Mouse (Mus musculus): ENCODE measurements around the gene Palm2.

Palm2 gene

DNA sequence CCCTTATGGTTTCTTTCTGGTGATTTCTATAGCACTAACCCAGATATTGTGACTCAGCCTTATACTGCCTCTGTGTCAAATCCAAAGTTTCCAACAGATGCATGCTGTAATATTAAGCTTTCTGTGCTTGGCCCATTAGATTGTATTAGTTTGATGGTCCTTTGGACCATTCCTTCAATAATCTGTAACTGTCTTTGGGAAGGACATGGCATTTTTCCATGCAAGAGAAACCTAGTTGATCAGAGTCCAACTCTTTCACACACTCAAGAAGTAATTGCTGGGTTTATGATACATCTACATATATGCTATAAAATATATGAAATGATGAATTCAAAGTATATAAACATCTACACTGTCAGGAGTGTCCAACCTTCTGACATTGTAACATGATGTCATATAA is 281.8 kb downstream of the Palm2 start:
- DNase-seq (ENCODE audit: low spot score), result no peak

DNA sequence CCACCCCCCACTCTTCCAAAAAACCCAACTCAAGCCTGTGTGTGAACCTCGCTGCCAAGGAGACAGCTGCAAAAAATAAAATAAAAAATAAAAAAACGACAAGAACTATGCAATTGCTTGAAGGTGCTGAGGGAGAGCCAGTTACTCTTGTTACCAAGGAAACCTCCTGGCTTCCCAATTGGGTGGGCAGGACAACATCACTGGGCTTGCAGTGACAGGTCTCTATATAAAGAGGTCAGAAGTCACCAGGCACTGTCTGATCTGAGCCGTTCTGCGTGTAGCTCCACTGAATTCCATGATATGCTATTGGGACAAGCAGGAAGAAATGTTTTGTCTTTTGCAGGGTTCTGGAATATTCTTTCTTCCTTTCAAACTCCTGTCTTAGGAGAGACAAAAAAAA is 282.7 kb downstream of the Palm2 start:
- no peak for DNase-seq (ENCODE audit: low spot score)

DNA sequence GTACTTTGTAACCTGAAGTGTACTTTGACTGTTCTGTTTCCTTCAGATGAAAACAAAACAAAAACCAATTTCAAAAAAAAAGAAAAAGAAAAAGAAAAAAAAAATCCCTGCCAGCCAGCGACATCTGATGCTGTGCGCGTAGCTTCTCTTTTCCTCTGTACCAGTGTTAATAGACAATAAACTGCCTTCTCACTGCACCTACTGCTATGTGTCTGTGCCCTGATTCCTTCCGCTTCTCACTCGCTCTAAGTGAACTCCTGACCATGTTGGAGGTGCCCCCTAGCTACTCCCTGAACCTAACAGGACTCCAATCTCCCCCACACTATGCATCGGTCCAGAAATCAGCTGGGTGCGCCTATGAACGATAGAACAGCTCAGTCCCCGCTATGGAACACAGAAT is 283.3 kb downstream of the Palm2 start, which contains the start of gene Akap2:
Akap2 (plus strand) TSS at position 304 of the 400 bp plus-strand sequence.
- no peak for DNase-seq (ENCODE audit: low spot score)

DNA sequence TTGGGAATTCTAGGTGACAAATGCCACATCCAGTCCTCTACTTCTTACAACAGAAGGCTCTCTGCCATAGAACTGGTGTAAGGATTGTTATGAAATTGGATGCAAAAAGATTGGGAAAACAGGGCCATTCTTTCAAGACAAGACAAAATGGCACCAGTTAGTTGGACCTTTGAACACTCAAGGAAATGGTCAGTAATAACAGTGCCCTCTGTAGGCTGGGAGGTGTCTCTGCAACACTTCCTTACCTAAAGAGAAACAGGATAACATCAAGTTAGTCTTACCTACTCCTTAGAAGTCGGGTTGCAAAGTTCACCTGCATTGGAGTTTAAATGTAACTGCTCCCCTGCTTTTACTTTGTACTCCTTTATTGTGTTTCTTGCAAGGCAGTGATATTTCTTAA is 285.3 kb downstream of the Palm2 start:
- no peak for DNase-seq (ENCODE audit: low spot score)

DNA sequence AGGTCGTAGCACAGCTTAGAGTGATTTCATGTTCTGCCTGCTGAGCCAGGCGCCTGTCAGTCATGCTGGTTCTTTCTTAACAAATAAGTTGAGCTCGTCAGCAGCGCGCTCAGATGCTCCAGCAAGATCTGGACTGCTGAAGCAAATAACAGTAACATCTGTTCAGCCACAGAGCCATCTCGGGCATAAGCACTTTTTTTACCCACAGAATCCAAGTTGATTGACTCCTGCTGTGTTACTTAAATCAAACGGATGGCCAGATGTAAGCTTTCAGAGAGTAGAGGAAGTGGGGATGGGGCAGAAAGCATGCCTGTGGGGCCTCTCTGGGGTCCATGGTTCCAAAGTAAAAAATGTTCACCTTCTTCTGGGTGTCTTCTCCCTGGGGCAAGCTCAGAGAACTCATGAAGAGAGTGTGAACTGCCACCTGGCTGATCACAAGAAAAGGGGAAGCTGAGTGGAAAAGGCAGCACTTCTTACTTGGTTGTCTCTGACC is 286.9 kb downstream of the Palm2 start:
- no peak for DNase-seq (ENCODE audit: low spot score)

DNA sequence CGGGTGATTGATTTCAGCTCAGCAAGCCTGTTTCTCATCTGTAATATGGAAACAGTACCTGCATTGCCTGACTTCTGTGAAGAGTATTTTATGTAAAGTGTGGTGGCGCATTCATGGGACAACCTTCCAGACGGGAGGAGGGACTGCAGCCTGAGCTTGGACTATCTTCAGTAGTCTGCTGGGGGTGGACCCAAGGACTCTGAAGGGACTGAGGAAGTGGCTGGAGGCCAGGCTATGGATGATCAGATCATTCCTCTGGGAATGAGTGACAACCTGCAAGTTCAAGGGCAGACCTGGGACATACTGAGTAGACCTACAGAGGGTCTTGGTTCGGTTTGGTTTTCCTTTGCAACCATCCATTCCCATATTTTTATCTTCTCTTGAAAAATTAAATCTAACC is 288.2 kb downstream of the Palm2 start:
- no peak for DNase-seq (ENCODE audit: low spot score)

DNA sequence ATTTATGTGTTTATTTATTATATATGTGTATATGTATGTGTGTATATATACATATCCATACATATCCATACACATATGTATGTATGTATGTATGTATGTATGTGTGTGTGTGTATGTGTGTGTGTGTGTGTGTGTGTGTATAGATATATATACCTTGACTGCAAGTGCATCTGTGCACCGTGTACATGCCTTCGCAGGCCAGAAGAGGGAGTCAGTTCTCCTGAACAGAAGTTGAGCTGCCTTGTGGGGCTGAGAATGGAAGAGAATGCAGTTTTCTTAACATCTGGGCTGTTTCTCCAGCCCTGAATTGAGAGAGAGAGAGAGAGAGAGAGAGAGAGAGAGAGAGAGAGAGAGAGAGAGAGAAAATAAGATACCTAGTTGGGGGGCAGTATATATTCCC is 289.6 kb downstream of the Palm2 start:
- no peak for DNase-seq (ENCODE audit: low spot score)

DNA sequence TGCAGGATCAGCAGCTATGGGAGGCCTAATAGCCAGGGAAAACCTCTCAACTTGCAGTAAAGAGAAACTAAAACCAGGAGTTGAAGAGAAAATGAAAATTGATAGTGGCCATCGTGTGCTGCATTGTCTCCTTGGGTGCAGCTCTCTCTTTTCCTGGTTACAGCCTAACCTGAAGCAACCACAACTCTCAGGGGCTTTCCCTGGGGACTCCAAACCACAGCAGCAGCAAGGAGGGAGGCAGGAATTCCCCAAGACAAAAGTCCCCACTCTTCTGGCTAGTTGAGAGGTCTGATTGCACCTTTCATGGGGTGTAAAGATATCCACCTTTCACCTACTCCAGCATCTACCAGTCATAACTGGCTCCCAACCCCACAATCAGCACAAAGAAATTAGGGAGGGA is 291.5 kb downstream of the Palm2 start:
- no peak for DNase-seq (ENCODE audit: low spot score)

DNA sequence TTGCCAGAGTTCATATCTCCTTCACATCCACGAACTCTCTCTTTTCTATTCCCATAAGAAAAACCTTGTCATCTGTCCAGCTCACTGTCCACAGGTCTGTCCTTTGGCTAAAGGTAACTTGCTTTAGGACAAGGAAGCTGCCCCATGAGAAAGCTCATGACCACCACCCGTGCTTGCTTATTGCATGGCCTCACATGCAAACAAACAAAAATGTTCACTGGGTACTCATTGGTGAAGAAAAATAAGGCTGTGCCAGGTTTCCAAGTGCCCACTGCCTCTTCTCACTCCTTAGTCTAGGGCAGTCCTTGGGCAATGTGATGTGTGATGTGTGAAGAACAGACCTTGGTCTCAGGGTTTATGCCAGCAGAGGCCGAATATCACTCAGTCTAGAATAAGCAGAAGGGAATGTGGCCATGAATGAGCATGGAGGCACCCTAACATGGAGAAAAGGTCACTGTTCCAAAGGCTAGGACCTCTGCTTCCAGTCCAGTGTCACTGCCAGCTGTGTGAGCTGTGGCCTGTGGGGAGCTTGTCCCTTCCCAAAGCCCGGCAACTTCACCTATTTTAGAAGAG is 294.6 kb downstream of the Palm2 start:
- DNase-seq (ENCODE audit: low spot score), result no peak

DNA sequence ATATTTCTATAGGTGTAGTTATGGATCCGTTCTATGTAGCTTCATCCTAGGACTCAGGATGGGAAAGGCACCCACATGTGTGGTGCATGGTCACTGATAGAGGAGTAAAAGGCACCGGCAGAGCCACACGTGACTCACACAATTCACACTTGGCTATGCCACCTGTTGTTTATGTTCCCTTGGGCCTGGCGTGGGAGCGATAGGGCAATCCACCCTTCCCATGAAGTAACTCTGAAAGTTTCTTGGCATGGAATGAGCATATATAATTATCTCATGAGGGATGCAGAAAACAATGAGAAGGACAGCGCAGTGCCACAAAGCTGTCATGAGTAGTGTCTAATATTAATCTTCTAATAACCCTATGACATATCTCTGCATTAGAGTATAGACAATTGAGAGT is 296.0 kb downstream of the Palm2 start:
- no peak for DNase-seq (ENCODE audit: low spot score)

DNA sequence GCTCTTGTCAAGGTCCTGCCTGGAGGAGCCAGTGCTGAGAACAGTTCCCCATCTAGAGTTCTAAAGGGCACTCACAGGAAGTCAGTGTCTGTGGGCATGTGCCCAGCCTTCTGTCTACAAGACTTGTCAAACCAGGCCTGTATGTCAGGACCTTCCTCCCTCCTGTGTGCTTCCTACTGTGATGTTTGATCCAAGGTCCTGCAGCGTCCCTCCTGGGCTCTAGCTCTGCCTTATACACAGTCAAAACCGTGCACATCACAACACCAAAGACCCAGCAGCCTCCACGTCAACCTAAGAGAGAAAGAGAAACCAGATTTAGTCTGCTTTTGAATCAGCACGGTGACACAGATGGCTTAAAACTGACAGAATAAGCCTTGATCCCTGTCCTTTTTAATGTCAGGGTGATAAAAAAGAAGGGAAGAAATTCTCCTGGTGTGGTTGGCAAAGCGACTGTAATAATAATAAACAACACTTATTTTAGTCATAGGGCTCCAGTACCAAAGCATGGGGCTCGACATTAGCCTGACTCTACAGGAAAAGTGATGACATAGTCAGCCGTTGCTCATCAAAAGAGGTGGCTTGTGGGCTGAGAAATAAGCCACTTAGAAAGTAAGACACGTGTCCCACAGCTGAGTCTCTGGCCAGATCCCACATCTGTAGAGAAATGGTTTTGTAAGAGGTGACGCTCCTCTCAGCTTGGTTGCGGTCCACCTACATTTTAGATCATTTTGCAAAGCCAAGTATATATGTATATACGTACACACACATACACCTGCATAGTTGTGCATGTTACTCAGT is 297.0 kb downstream of the Palm2 start:
- no peak for DNase-seq (ENCODE audit: low spot score)

DNA sequence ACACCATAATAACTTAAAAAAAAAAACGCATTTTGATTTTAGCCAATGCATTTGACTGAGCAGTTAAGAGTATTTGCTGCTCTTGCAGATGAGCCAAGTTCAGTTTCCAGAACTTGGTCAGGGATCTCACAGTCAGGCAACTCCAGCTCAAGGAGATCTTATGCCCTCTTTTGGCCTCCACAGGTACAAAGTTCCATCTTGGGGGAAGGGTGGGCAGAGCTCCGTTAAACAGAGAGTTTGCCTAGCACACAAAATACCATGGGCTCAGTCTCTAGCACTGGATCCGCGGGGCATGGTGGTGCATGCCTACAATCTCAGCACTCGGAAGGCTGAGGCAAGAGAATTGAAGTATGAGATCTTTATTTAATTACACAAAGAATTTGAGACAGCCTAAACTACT is 298.3 kb downstream of the Palm2 start:
- no peak for DNase-seq (ENCODE audit: low spot score)

DNA sequence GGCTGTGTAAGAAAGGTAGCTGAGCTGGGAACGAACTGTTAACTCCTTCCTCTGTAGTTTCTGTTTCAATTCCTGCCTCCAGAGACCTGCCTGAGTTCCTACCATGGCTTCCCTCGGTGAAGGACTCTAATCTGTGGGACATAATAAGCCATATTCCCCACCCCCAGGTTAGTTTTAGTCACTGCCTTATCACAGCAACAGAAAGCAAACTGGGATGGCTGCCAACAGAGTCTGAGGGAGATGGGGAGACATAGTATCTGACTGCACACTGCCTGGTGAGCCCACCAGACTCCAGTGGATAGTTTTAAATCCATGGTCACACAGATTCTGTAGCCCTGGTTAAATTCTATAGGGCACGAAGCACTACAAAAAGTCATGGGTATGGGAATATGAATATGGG is 299.4 kb downstream of the Palm2 start:
- no peak for DNase-seq (ENCODE audit: low spot score)

DNA sequence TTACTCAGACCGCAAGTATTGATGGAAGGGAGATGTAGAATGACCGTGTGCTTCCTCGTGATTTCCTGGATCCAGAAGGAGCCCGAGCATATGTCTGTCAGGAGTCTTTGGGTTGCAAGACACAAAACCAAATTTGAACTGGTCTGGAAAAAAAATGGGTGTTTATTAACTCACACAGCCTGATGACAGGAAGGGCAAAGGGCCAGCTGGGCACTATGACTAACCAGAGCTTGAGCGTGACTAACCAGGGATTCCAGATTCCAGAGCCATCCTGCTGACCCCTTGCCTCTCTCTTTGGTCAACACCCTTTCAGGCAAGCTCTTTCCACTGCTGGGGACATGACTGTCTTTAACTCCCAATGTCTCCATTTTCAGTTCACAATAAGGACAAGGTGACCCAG is 301.4 kb downstream of the Palm2 start:
- no peak for DNase-seq (ENCODE audit: low spot score)

DNA sequence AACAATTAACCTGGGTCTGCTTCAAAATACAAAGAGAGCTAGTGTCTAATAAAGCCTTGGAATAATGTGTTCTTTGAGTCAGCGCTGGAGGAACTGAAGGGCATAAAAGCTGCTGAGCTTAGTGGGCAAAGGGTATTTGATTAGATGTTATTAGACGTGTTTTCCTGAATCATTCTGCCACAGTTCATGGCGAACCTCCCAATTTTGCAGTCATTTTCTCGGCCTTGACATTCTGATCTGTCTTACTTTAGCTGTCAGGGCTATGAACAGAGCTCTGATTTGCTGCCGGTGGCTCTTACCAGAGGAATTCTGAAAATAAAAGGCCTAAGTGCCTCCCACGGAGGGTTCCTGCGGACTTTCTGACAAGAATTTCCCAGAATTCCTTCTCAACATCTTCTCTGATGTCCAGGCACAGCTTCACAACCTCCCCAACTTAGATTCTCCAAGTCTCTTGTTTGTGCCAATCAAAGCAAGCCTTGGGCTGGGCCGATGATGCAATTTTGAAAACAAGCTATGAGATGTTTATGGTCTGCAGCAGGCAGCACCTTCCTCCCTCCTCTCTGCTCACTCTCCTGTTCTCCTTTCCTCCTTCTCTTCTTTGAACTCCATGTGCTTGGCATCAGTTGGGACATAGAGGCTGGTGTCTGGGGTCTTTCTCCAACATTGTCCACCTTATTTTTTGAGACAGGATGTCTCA is 305.0 kb downstream of the Palm2 start:
- DNase-seq (ENCODE audit: low spot score), result no peak

DNA sequence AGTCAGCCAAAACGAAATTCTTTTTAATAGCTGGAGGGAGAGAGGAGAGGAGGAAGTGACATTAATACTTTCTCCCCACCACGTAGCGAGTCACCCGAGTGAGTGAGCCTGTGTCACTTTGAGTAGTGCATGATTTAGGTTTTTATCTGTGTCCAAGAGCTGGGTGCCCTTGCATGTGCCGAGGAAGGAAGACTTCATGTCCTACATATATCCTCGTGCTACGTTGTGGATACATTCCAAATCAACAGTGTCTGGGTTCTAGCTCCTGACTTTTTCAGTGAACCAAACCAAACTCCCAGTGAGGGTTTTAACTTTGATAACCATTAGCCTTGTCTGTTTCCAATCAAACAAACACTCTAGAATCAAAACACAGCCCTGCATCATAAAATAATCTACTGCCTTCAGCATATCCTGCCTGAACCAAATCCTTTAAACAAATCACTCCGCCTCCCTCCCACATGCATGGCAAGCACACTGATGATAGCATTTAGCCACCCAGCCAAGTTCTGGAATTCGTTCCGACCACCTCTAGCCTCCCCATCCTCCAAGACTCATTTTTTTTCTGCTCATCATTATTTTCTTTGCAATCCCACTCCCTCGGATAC is 309.4 kb downstream of the Palm2 start:
- DNase-seq (ENCODE audit: low spot score), result no peak

DNA sequence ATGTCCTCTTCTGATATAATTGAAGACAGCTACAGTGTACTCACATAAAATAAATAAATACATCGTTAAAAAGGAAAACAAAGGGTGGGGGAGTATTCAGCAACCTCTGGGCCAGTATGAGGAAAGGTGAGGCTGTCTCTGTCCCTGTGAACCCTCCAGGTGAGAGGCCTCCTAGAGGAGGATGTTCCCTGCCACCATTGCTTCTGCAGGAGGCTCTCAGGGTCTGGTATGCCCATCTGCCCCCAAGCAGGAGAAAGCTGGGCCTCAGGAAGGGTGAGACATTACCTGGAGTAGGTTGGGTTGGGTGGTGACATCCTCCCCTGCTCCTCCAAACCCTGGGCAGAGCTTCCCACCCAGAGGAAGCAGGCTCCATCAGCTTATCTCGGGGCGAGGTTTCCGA is 316.6 kb downstream of the Palm2 start:
- DNase-seq (ENCODE audit: low spot score), result no peak

DNA sequence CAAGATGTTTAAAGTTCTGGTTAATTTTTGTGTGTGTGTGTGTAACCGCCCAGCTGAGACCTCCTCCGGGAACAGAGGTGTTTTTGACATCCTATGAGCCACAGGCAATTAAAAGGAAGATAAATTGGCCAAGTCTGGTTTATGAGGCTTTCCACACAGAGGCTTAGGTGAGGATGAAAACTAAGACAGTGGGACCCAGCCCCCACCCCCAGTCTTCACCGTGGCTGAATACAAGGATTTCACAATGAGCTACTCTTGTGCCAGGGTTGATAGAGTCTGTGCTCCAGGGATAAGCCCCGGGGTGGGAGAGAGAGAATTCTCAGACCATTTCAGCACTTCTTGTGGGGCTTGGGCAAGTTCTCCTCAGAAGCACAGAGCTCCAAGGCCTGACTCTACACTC is 317.0 kb downstream of the Palm2 start:
- DNase-seq (ENCODE audit: low spot score), result no peak

DNA sequence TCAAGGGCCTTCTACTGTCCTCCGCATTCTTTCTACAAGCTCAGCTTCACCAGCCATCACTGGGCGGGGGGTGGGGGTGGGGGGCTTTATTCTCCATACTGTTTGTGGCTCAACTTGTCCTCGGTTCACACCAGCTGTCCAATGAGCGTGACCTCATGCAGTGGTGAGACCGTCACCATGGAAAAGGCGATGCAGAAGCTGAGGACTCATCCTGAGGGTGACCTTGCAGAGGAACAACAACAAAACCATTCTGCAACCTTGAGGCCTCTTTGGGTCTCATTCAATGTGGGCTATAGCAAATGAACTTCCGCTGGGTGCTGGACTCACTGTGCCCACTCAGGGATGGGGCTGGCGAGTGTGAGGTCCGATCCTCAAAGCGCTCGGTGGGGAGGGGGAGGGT is 317.5 kb downstream of the Palm2 start:
- no peak for DNase-seq (ENCODE audit: low spot score)

DNA sequence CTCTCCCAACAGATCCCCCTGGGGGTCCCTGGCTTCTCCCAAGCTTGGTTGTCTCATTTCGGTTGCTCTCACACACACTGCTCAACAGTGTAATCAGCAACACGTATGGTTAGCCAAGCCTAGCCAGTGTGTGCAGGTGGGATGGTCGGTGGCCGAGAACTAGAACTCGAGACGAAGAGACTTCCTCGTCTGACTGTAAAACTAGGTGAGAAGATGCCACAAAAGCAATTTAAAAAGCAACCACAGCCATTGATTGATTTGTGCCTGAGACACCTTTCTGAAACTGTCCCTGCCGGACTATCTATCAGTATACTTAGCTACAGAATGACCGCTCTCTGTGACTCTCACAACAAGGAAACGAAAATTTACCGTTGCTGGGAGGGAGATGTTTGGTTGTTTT is 321.0 kb downstream of the Palm2 start:
- DNase-seq (ENCODE audit: low spot score), result no peak

DNA sequence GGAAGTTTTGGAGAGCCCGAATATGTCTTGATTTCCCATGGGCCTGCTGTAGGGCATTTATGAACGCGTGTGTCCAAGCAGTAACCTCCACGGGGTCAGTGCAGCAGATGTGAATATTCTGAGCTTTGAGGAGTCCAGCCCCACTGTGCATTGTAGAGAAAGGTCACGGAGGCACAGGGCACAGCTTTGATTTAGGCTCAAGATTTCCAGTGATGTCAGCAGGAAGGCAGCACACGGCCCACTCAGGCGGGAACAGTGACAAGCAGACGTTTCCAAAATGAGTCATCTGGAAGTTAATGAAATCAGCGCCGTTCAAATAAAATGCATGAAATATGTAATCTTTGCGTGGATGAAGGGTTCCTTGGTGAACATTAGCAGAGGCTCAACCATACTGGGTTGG is 323.9 kb downstream of the Palm2 start:
- DNase-seq (ENCODE audit: low spot score), result no peak

Measured in lung, postnatal 25 days (tissue).